Mouse (Mus musculus) neural tube, embryonic 14.5 days (tissue): ENCODE results near the gene Gbgt1. TPM values are rescaled to one million over a fixed set of nuclear protein-coding genes. Genes with fewer than 3 reads are reported as not detected.

Source experiments
- ATAC-seq: fragments of 200-750 bp; cut with Nextera tagmentation; 2 replicates; pipeline ENCODE4 v1.8.0; 2017; ENCODE audit warnings: low read depth, mild to moderate bottlenecking, moderate TSS enrichment, moderate library complexity
- H3K27ac ChIP-seq: fragments of 300-500 bp; sonication (generic); 2 replicates; pipeline ENCODE4 v1.5.1; 2014; ENCODE audit warnings: low read depth, mild to moderate bottlenecking, control low read depth, low read length, moderate library complexity, mixed read lengths
- H3K27me3 ChIP-seq: fragments of 300-500 bp; sonication (generic); 2 replicates; pipeline ENCODE4 v1.6.1; 2014; ENCODE audit warnings: low read length; ENCODE audit not compliant: control insufficient read depth, insufficient read depth
- H3K36me3 ChIP-seq: fragments of 300-500 bp; sonication (generic); 2 replicates; pipeline ENCODE4 v1.6.1; 2014; ENCODE audit warnings: low read length, mixed read lengths; ENCODE audit not compliant: control insufficient read depth, insufficient read depth
- H3K4me1 ChIP-seq: fragments of 300-500 bp; sonication (generic); 2 replicates; pipeline ENCODE4 v1.6.1; 2014; ENCODE audit warnings: low read length; ENCODE audit not compliant: control insufficient read depth, insufficient read depth
- H3K4me2 ChIP-seq: fragments of 300-500 bp; sonication (generic); 2 replicates; pipeline ENCODE4 v1.6.1; 2014; ENCODE audit warnings: mild to moderate bottlenecking, low read depth, low read length, control low read depth
- H3K4me3 ChIP-seq: fragments of 300-500 bp; sonication (generic); 2 replicates; pipeline ENCODE4 v1.5.1; 2014; ENCODE audit warnings: low read depth, low read length, control low read depth, mixed read lengths
- H3K9ac ChIP-seq: fragments of 300-500 bp; sonication (generic); replicated peaks from 2 replicates; pipeline ENCODE4 v1.6.1; 2014; ENCODE audit warnings: low read depth, mild to moderate bottlenecking, control low read depth, low read length, mixed read lengths
- H3K9me3 ChIP-seq: fragments of 300-500 bp; sonication (generic); 2 replicates; pipeline ENCODE4 v1.6.1; 2016; ENCODE audit warnings: low read length; ENCODE audit not compliant: control insufficient read depth
- WGBS: fragments of 180-500 bp; shearing (Covaris S2); extraction: QIAGEN DNeasy Blood & Tissue Kit; methylation state at CpG from one replicate; pipeline ENCODE4 v1.1.7; 2014; 5-methylcytosine and 5-hydroxymethylcytosine counted together
- polyA plus RNA-seq: library from polyadenylated mRNA; unstranded; fragments of >200 nt; fragmentation: Nextera tagmentation; extraction: Ambion mirVana; gene quantifications from 2 replicates; pipeline ENCODE4 v1.2.1, GENCODE M21; 2014

The Gbgt1 gene
- polyA plus RNA-seq, 1 experiment from 2014 or later: 0.23 TPM

GRCm38 (mm10) chr2:28537995-28538816 is 41.5 kb downstream of the Gbgt1 start:
- no peak for ATAC-seq
- no peak overlapping the region for H3K4me3 ChIP-seq
- H3K9me3 ChIP-seq: no peaks in the 10 kb centered on the region
- H3K36me3 ChIP-seq: peaks cover 13% of the 10 kb centered on the region
- peaks cover 64% of the 10 kb centered on the region for H3K4me1 ChIP-seq
- H3K4me2 ChIP-seq: no peak overlapping the region
- no peaks in the 10 kb centered on the region for H3K27me3 ChIP-seq
- peak overlapping the region; percentile 53; the same call in 1 of the 2 replicates for H3K27ac ChIP-seq
- H3K9ac ChIP-seq: no peak overlapping the region
- WGBS: 67% methylated on average over 8 of the region's 8 CpGs

- no peaks in the 10 kb centered on the region for H3K27me3 ChIP-seq
- H3K4me1 ChIP-seq: peaks cover 60% of the 10 kb centered on the region
- no peak overlapping the region for H3K4me2 ChIP-seq
- no peak overlapping the region for H3K4me3 ChIP-seq
- WGBS: 43% methylated on average over 1 of the region's 1 CpGs
- ATAC-seq: no peak
- H3K36me3 ChIP-seq: peaks cover 17% of the 10 kb centered on the region
- H3K9ac ChIP-seq: no peak overlapping the region
- H3K27ac ChIP-seq: peak overlapping the region; percentile 53; the same call in 1 of the 2 replicates
- no peaks in the 10 kb centered on the region for H3K9me3 ChIP-seq
These were observed 42.1 kb downstream of the Gbgt1 start for GRCm38 (mm10) chr2:28538817-28539128.

GRCm38 (mm10) chr2:28539206-28539605 is 42.5 kb downstream of the Gbgt1 start:
- Histone ChIP-seq H3K27ac (peak overlapping the region; percentile 53; the same call in 1 of the 2 replicates), H3K4me3 (no peak overlapping the region), H3K36me3 (peaks cover 21% of the 10 kb centered on the region), H3K9ac (no peak overlapping the region), H3K4me2 (no peak overlapping the region), H3K27me3 (no peaks in the 10 kb centered on the region), H3K4me1 (peaks cover 56% of the 10 kb centered on the region), H3K9me3 (no peaks in the 10 kb centered on the region)
- WGBS: 29% methylated on average over 7 of the region's 7 CpGs
- peak; percentile 41; the same call in 1 of the 2 replicates for ATAC-seq

GRCm38 (mm10) chr2:28539949-28540348 is 43.3 kb downstream of the Gbgt1 start:
- Histone ChIP-seq H3K4me1 (peaks cover 48% of the 10 kb centered on the region), H3K36me3 (peaks cover 28% of the 10 kb centered on the region), H3K4me3 (no peak overlapping the region), H3K4me2 (no peak overlapping the region), H3K9ac (no peak overlapping the region), H3K27ac (no peak overlapping the region), H3K27me3 (no peaks in the 10 kb centered on the region), H3K9me3 (no peaks in the 10 kb centered on the region)
- ATAC-seq: no peak
- 83% methylated on average over 2 of the region's 2 CpGs for WGBS

- no peaks in the 10 kb centered on the region for H3K27me3 ChIP-seq
- no peaks in the 10 kb centered on the region for H3K9me3 ChIP-seq
- peaks cover 36% of the 10 kb centered on the region for H3K36me3 ChIP-seq
- no peak overlapping the region for H3K9ac ChIP-seq
- no peak for ATAC-seq
- no peak overlapping the region for H3K4me3 ChIP-seq
- peaks cover 41% of the 10 kb centered on the region for H3K4me1 ChIP-seq
- no peak overlapping the region for H3K27ac ChIP-seq
- WGBS: 88% methylated on average over 8 of the region's 8 CpGs
- H3K4me2 ChIP-seq: no peak overlapping the region
These were observed 44.0 kb downstream of the Gbgt1 start for GRCm38 (mm10) chr2:28540587-28541227.

- H3K9ac ChIP-seq: no peak overlapping the region
- no peak for ATAC-seq
- H3K36me3 ChIP-seq: peaks cover 61% of the 10 kb centered on the region
- H3K9me3 ChIP-seq: no peaks in the 10 kb centered on the region
- H3K27ac ChIP-seq: no peak overlapping the region
- no peaks in the 10 kb centered on the region for H3K27me3 ChIP-seq
- WGBS: 87% methylated on average over 8 of the region's 8 CpGs
- H3K4me3 ChIP-seq: no peak overlapping the region
- peaks cover 14% of the 10 kb centered on the region for H3K4me1 ChIP-seq
- H3K4me2 ChIP-seq: no peak overlapping the region
These were observed 47.2 kb downstream of the Gbgt1 start for GRCm38 (mm10) chr2:28543894-28544293.

- no peaks in the 10 kb centered on the region for H3K9me3 ChIP-seq
- H3K27me3 ChIP-seq: no peaks in the 10 kb centered on the region
- no peak overlapping the region for H3K4me2 ChIP-seq
- H3K4me3 ChIP-seq: no peak overlapping the region
- H3K4me1 ChIP-seq: no peaks in the 10 kb centered on the region
- no peak overlapping the region for H3K9ac ChIP-seq
- peaks cover 77% of the 10 kb centered on the region for H3K36me3 ChIP-seq
- ATAC-seq: no peak
- H3K27ac ChIP-seq: no peak overlapping the region
These were observed 49.3 kb downstream of the Gbgt1 start for GRCm38 (mm10) chr2:28545976-28546375.

GRCm38 (mm10) chr2:28546560-28546959 is 49.9 kb downstream of the Gbgt1 start:
- Histone ChIP-seq H3K9me3 (no peaks in the 10 kb centered on the region), H3K36me3 (peaks cover 83% of the 10 kb centered on the region), H3K4me3 (no peak overlapping the region), H3K9ac (no peak overlapping the region), H3K4me1 (no peaks in the 10 kb centered on the region), H3K27me3 (no peaks in the 10 kb centered on the region), H3K27ac (no peak overlapping the region), H3K4me2 (no peak overlapping the region)
- 77% methylated on average over 6 of the region's 6 CpGs for WGBS
- ATAC-seq: no peak
